Mouse (Mus musculus): ENCODE measurements around the gene L3hypdh.
"Not testable (repeated sequence)": the region's sequence is repeated elsewhere in the genome, so short reads cannot be mapped to it uniquely, and the experiment has no call there.

L3hypdh gene

DNA sequence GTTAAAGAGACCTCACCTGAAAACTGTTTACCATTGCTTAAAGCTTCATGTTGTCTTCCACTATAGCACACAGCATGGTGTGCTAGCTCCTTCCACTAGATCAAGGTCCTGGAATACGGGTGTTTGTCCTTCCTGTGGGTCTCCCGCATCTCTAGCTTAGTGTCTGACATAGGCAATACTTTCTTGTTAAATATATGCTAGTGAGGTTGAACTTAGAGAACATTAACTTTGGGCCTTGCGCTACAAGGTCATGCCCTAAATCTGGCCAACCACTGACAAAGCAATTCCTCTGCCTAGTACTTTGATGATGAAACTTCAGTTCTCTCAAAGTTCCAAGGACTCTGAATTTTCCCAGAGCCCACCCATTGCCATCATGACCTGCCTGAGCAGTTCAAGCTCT lies 7.0 kb downstream of the L3hypdh start:
- CTCF ChIA-PET: no interaction called here
- POLR2A ChIA-PET: interaction anchor here in 2 of 4 experiments (1.0 to 1.2 kb wide), 4 partner anchors 16 to 114 kb away, joined by 3 to 5 read pairs (median 3); no protein-coding TSS in a partner anchor

DNA sequence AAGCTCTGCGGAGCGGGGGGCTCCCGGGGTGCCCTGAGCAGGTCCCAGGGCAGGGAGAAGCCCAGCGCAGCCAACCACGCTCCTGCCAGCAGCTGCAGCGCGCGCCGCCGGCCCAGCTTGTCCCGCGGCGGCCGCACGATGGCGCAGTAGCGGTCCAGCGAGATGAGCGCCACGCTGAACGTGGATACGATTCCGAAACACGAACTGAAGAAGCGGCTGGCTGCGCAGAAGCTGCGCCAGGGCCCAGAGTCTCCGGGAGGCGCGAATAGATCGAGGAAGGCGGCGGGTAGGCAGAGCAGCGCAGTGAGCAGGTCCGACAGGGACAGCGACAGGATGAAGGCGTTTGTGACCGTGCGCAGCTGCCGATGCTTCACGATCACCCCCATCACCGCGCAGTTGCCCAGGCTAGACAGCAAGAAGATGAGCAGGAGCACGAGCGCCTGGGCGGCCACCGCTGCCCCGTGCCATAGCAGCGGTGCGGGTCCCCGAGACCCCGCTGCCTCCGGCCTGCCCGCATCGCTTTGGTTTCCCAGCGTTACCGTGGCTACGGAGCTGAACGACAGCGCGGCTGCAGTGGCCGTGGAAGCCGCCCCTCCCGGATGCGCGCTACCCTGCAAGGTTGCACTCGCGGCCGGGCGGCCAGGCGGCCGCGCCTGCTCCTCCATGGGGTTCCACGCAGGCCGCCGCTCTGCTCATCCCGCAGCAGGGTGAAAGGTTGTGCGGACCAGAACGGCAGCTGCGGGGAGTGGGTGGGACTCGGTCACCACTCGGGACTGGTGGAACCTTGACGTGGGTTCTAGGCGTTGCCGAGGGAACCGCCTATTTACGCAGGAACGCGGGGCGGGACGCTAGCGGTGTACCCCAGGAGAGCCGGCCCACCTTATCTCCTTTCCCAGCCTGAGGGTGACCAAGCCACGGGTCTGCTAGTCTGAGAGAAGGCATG lies 14.6 kb downstream of the L3hypdh start, which contains the start of gene Gpr135:
Gene Gpr135, minus strand, starts transcription at position 799 of the 943 bp plus-strand sequence.
- ChIA-PET CTCF (interaction anchor here (0.6 to 1.9 kb wide), 24 partner anchors 11 to 1210 kb away, joined by 3 to 20 read pairs (median 4); partner anchors contain the start of genes Jkamp (in 2 of the 4) and L3hypdh (in 2 of the 4)), POLR2A (interaction anchor here (0.5 to 9.6 kb wide), 25 partner anchors 9 to 977 kb away, joined by 3 to 115 read pairs (median 5); partner anchors contain the start of genes Jkamp (in 4 of the 4) and L3hypdh (in 4 of the 4))

DNA sequence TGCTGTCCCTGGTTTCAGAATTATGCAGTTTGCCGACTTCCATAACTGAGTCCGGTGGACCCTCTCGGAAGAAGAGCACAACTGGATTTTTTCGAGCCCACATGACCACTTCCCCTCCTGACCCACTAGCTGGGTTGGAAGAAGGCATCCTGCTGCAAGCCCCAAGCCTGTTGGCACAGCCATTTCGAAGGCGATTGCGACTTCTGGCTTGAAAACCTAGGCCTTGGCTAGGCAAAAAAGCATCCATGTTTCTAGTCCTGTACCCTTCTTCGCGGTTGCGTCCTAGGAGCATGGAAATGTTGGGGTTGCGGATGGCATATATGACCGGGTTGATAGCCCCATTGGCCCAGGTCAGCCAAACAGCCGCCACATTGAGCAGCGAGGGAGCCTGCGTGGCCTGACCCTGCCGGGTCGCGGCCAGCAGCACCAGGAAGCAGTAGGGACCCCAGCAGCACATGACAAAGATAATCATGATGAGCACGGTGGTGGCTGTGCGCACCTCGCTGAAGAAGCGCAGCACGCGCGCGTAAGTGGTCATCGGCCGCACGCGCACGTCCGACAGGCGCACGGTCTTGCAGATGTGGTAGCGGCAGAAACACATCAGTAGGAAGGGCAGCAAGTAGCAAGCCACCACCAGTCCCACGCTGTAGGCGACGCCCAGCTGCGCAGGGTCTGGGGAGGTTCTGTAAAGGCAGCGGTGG lies 15.5 kb downstream of the L3hypdh start:
- POLR2A ChIA-PET: interaction anchor here (0.5 to 9.6 kb wide), 22 partner anchors 8 to 978 kb away, joined by 3 to 115 read pairs (median 5); partner anchors contain the start of genes Jkamp (in 4 of the 4) and L3hypdh (in 4 of the 4)
- CTCF ChIA-PET: interaction anchor here (0.6 to 1.9 kb wide), 20 partner anchors 12 to 1209 kb away, joined by 3 to 20 read pairs (median 4); partner anchors contain the start of genes Jkamp (in 2 of the 4) and L3hypdh (in 2 of the 4)

DNA sequence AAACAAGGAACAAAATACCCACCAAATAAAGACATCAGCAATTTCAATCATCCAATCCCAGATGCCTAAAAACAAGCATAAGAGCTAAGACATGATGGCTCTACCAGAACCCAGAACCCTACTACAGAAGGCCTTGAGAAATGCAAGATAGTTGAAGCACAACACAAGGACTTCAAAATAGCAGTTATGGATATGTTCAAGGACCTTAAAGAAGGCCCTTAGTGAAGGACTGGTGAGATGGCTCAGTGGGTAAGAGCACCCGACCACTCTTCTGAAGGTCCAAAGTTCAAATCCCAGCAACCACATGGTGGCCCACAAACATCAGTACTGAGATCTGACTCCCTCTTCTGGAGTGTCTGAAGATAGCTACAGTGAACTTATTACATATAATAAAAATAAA lies 27.5 kb downstream of the L3hypdh start:
- ChIA-PET POLR2A (interaction anchor here (0.6 to 7.5 kb wide), 4 partner anchors 26 to 703 kb away, joined by 3 to 75 read pairs (median 3); partner anchors contain the start of genes Jkamp (in 3 of the 4) and L3hypdh (in 3 of the 4)), CTCF (no interaction called here)

DNA sequence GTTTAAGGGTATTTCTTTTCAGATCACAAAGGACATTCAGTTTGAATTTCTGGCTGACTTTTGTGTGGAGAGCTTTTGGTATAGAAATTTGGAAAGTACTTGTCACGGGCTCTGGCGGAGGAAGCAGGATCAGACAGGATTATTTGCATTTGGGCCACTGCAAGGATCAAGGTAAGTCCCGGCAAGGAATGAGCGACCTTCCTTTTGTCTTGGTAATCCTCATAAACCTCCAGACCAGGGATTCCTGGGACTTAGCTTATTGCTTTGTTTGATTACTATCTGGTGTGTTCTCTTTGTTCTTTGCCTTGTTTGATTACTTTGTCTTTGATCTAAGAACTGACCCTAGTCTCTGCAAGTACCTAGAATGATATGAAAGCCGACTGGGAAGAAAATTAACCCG lies 31.4 kb downstream of the L3hypdh start:
- ChIA-PET POLR2A (interaction anchor here (0.5 to 7.5 kb wide), 22 partner anchors 8 to 707 kb away, joined by 3 to 75 read pairs (median 4); partner anchors contain the start of genes Jkamp (in 3 of the 4), L3hypdh (in 3 of the 4) and Gpr135 (in 1 of the 4)), CTCF (interaction anchor here (0.5 to 2.3 kb wide), 16 partner anchors 9 to 1050 kb away, joined by 3 to 20 read pairs (median 6); partner anchors contain the start of genes Gpr135 (in 3 of the 4), Jkamp (in 1 of the 4) and L3hypdh (in 1 of the 4))

DNA sequence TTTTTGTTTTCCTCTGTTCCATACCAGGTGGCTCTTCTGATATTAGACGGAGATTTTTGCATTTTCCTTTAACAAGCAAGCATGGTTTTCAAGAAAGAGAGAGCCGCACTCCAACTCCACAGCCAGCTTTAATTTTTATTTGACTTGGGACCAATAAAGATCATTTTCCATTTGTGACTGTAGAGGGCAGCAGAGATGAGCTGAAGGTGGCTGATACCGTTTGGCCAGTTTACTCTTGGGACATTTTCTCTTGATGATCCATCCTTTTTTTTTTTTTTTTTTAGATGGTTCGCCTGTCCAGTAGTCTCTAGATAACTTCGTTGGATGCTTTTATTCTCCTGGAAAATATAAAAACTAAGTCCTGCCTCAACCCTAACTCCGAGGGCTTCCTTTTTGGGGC lies 31.9 kb downstream of the L3hypdh start:
- ChIA-PET CTCF (interaction anchor here (0.5 to 2.3 kb wide), 48 partner anchors 9 to 1176 kb away, joined by 3 to 20 read pairs (median 4); partner anchors contain the start of genes Gpr135 (in 3 of the 4), Jkamp (in 1 of the 4) and L3hypdh (in 1 of the 4)), POLR2A (interaction anchor here (0.5 to 7.5 kb wide), 27 partner anchors 9 to 711 kb away, joined by 3 to 75 read pairs (median 4); partner anchors contain the start of genes Jkamp (in 3 of the 4), L3hypdh (in 3 of the 4) and Gpr135 (in 1 of the 4))

DNA sequence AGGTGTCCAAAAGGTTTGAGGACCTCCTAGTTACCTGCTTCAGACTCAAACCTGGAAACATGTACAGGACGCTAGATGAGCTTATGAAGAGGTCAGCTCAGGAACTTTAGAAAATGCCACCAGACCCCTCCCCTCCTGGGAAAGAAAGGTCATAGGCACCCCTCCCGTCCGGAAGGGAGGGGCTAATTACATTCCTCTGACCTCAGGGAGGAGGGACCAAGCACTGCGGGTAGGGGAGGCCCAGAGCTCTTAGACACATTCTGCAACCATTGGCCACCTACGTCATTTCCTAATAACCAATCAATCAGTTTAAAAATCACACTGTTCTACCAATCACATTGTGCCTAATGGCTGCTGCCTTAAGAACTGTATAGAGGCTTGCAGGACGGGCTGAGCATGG lies 32.7 kb downstream of the L3hypdh start:
- CTCF ChIA-PET: interaction anchor here (0.6 to 2.3 kb wide), 32 partner anchors 9 to 375 kb away, joined by 3 to 20 read pairs (median 5); partner anchors contain the start of genes Gpr135 (in 2 of the 4), Jkamp (in 1 of the 4) and L3hypdh (in 1 of the 4)
- POLR2A ChIA-PET: interaction anchor here in 3 of 4 experiments (0.6 to 7.5 kb wide), 16 partner anchors 10 to 643 kb away, joined by 3 to 75 read pairs (median 4); partner anchors contain the start of genes Jkamp (in 2 of the 3), L3hypdh (in 2 of the 3) and Gpr135 (in 1 of the 3)

DNA sequence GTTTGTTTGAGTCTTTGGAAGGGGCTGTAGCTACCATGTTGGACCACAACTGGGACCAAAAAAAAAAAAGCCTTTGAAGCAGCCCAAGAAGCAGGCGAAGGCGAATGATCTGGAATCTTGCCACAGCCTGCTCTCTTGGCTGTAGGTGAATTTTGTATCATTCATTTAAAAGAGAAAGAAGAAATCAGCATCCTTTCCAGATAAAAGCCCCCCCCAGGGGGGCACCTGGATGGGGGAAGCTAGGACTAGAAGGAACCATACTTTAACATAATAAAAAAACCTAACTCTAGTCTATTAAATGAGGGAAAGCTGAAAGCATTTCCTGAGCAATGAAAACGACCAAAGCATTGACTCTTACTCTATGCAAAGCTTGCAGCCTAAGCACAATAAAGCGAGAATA lies 34.4 kb downstream of the L3hypdh start:
- CTCF ChIA-PET: no interaction called here
- POLR2A ChIA-PET: interaction anchor here in 1 of 4 experiments (1.0 kb wide), 1 partner anchor 15 kb away, joined by 4 read pairs; no protein-coding TSS in a partner anchor

DNA sequence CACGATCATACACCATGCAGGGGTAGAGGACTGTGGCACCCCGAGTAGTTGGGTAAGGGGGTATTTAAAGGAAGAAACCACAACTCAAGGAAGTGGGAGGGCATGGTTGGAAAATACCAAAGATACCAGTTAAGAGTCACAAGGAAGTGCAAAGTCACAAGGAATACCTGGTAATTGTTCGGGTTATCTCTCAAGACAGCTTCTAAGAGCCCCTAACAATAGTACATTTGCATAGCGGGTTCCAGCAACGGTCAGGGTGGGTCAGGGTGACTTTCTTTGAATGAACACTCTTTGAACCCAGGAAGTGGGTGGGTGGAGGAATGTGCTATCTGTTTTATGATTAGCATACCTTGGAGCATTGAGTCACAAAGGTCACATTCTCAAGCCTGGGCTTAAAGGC lies 35.1 kb downstream of the L3hypdh start:
- POLR2A ChIA-PET, CTCF ChIA-PET: not testable (repeated sequence)

DNA sequence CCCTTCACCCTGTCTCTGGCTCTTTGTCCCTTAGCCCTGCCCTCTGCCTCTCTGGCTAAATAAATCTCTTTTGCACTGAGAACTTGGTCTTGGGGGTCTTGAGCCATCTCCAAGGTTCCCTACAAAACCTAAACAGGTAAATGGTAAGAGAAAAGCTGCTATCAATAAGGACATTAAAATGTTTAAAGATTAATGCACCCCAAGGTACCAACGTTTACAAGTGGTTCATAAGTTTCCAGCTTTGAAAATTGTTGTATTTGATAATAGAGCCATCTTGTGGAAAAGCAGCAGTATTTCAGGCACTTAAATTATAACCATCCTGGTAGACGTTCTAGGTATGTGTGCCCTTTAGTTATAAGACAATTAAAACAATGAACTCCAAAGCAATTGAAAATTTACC lies 37.7 kb downstream of the L3hypdh start:
- ChIA-PET CTCF (interaction anchor here in 3 of 4 experiments (0.6 to 4.0 kb wide), 8 partner anchors 22 to 947 kb away, joined by 3 to 44 read pairs (median 3); no protein-coding TSS in a partner anchor), POLR2A (interaction anchor here in 2 of 4 experiments (1.0 to 1.4 kb wide), 4 partner anchors 24 to 1045 kb away, joined by 3 to 4 read pairs (median 3); no protein-coding TSS in a partner anchor)

DNA sequence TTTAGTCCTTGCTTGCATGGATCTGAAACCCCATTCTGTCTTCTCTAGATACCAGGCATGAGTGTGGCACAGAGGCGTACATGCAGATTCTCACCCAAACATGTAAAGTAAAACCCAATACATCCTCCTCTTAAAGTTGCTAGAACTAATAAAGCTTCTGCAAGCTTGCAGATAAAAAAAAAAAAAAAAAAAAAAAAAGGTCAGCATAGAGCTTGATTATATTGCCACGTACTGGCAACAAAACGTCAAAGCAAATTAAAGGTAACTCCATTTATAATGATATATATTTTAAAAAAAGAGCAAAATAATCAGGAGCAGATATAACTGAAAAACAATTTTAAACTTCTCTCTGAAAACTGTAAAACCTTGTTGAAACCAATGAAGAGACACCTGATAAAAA lies 44.0 kb downstream of the L3hypdh start:
- CTCF ChIA-PET: interaction anchor here in 2 of 4 experiments (0.5 to 0.7 kb wide), 3 partner anchors 15 to 52 kb away, joined by 3 to 5 read pairs (median 3); no protein-coding TSS in a partner anchor
- POLR2A ChIA-PET: no interaction called here

DNA sequence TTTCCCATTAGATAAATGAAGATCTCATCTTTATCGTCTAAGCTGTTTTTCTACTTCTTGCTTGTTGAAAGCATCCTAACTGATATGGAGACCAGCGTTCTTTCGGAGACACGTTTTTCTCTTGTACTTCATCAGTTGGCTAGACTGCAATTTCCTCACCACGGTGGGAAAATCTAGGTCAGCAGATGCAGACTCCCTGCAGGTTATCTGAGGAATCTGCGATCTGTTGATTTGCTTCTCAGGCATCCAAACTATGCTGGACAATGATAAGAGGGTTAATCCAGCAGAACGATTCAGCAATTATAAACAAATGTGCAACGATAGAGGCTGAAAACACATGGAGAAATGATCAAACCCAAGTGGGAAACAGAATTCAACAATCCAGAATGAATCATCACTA lies 45.7 kb downstream of the L3hypdh start:
- CTCF ChIA-PET: interaction anchor here in 1 of 4 experiments (1.3 kb wide), 1 partner anchor 14 kb away, joined by 3 read pairs; no protein-coding TSS in a partner anchor
- POLR2A ChIA-PET: interaction anchor here in 1 of 4 experiments (1.5 kb wide), 1 partner anchor 12 kb away, joined by 4 read pairs; no protein-coding TSS in a partner anchor

DNA sequence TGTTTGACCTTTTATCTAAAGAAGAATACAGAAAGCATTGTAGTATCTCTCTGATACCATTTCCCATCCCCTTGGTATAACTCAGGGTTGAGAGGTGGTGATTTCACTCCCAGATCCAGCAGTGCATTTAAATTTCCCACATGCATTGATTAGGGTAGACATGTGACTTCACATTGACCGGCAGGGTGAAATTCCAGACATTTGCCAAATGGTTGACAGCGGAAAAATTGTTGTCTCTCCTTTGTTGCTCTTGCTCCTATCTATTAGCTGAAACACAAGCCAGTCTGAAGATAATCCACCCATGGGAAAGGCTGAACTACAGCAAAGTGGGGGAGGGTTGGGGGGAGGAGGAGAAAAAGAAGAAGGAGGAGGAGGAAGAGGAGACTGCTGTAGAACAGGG lies 46.4 kb downstream of the L3hypdh start:
- POLR2A ChIA-PET: no interaction called here
- CTCF ChIA-PET: no interaction called here

DNA sequence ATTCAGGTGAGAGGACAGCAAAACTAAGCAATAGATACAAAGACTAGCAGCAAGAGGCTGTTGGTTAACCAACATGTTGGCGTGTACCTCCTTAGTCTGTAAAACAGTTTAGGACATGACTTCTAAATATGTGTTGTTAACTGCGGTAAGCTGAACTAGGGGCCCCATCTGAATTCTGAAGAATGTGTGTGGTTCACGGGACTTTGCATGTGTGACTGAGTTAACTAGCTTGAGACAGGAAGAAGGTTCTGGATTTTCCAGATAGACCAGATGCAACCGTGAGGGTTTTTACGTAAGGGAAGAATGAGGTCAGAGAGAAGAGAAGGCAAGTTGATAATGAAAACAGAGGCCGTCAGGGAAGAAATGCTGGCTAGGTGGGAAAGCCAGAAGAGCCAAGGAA lies 48.2 kb downstream of the L3hypdh start:
- POLR2A ChIA-PET: interaction anchor here in 1 of 4 experiments (1.0 kb wide), 1 partner anchor 9 kb away, joined by 3 read pairs; no protein-coding TSS in a partner anchor
- CTCF ChIA-PET: no interaction called here

DNA sequence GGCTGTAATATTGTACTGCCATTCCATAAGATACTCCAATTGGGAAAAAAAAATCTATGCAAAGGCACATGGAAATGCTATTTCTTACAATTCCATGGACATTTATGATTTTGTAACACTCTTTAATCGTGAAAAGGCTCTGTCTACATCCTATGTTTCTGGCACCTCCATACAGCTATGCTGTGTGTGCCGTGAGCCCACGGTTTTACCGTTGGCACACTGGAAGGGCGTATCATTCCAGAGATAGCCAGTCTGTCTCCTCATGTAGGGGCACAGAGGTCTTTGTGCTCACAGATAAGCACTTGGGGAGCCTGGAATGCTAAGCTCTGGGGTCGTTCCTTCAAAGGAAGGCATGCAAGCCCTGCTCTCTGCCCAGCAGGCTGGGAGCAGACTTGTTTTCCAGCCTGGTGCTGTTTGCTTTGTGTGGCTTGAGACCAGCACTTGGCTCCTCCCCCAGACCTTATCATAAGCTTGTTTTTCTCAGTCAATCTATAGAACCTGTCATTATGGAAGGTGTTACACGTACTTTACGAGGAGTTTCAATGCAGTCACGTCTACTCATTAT lies 49.1 kb downstream of the L3hypdh start:
- ChIA-PET POLR2A (no interaction called here), CTCF (interaction anchor here in 1 of 4 experiments (0.5 kb wide), 1 partner anchor 703 kb away, joined by 3 read pairs; no protein-coding TSS in a partner anchor)

DNA sequence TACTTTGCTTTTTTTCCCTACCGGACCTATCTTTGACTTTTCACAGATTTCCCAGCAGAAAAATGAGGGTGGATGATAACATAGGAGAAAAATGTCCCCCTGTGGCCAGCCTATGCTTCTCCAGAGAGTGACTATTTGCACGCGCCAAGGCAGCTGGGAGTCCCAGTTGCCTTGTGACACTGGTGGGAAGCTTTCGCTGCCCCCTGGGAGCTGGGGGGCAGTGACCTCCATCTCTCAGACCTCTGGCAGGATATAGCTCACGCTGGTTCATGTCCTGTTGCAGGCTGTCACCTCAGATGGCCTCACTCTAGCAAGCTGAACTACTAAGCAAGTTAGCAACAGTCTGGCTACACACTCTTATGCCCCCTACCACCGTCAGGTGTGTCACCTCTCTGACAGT lies 53.4 kb downstream of the L3hypdh start:
- ChIA-PET POLR2A (interaction anchor here in 1 of 4 experiments (0.7 kb wide), 1 partner anchor 38 kb away, joined by 3 read pairs; no protein-coding TSS in a partner anchor), CTCF (no interaction called here)

DNA sequence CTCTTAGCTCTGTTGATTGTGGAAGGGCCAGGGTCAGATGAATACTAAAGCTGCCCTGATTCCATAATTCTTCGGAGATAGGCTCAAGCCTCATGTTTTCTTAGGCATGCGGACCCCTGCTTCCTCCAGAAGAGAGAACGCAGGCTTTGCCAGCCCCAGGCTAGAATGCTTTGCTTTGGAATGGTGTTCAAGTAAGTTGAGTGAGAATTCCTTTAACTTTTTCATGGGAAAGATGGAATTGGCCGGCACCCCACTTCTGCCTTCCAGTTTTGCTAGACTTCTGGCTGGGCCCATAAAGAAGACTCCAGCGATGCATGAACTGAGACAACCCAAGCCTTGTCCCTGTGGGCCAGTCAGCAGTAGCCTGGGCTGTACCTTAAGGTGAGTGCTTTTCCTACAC lies 54.1 kb downstream of the L3hypdh start:
- POLR2A ChIA-PET: no interaction called here
- CTCF ChIA-PET: no interaction called here
